12 mouse cellular contexts compared by ENCODE assay signal in genomic region chr5:33511529-33512252, GRCm38 (mm10).
DNase-seq lines count a peak whose midpoint lies in the region; ATAC-seq and TF ChIP-seq lines count a peak whose summit lies in the region.
"Had no signal": no experiment of that assay in that cellular context is flagged by ENCODE, and none has a peak within 500 bp of the region (broad histone marks: within the 10 kb centered on the region; RNA-seq: fewer than 3 reads in every experiment).

No protein-coding gene starts in this region.

- no peak for ATAC-seq in embryonic facial prominence, embryonic 13.5 days (ENCODE audit: insufficient number of reproducible peaks, insufficient read depth, low FRiP score, low TSS enrichment, low read depth)
- ATAC-seq in hindbrain, embryonic 13.5 days (ENCODE audit: low FRiP score): peak; percentile 52
- peak; percentile 74 for ATAC-seq in midbrain, embryonic 14.5 days (ENCODE audit: low FRiP score, low TSS enrichment)
- ATAC-seq: lung, postnatal 0 days had no signal

- TF ChIP-seq POLR2A in brain, embryonic 14.5 days (IDR thresholded peaks at IDR 0.05; ENCODE audit: borderline replicate concordance, extremely low read depth, insufficient read depth, insufficient read length, poor library complexity, severe bottlenecking): no peak

- peak overlapping the region; percentile 14; the same call in 1 of the 2 replicates for H3K4me3 ChIP-seq in embryonic facial prominence, embryonic 13.5 days
- peak overlapping the region; percentile 14 for H3K4me3 ChIP-seq in hindbrain, embryonic 13.5 days
- no peak overlapping the region for H3K4me3 ChIP-seq in midbrain, embryonic 14.5 days (replicated peaks; ENCODE audit: low read depth, low read length)
- H3K4me3 ChIP-seq: gastrocnemius, adult 2 months had no signal

- intact Hi-C loops in left cerebral cortex, postnatal 10 days (cut with DNase I): loop anchor here (5.0 kb wide), 1 partner anchor 44 kb away; no protein-coding TSS in a partner anchor

- H3K9ac ChIP-seq in embryonic facial prominence, embryonic 13.5 days: peak overlapping the region; percentile 37; the same call in 1 of the 2 replicates
- peak overlapping the region; percentile 49; the same call in 1 of the 2 replicates for H3K9ac ChIP-seq in hindbrain, embryonic 13.5 days
- peak overlapping the region; percentile 26; the same call in 1 of the 2 replicates for H3K9ac ChIP-seq in midbrain, embryonic 14.5 days (replicated peaks; ENCODE audit: low read length)

- H3K9me3 ChIP-seq in embryonic facial prominence, embryonic 13.5 days: no peaks in the 10 kb centered on the region
- no peaks in the 10 kb centered on the region for H3K9me3 ChIP-seq in hindbrain, embryonic 13.5 days
- H3K9me3 ChIP-seq in midbrain, embryonic 14.5 days (ENCODE audit: control insufficient read depth, low read length): no peaks in the 10 kb centered on the region
- H3K9me3 ChIP-seq: G1E had no signal

- no peaks in the 10 kb centered on the region for H3K36me3 ChIP-seq in embryonic facial prominence, embryonic 13.5 days
- H3K36me3 ChIP-seq in hindbrain, embryonic 13.5 days: no peaks in the 10 kb centered on the region
- no peaks in the 10 kb centered on the region for H3K36me3 ChIP-seq in midbrain, embryonic 14.5 days (ENCODE audit: control insufficient read depth, insufficient read depth, low read length)
- H3K36me3 ChIP-seq: G1E had no signal

- no peak overlapping the region for H3K27ac ChIP-seq in embryonic facial prominence, embryonic 13.5 days
- peak overlapping the region; percentile 35; the same call in 1 of the 2 replicates for H3K27ac ChIP-seq in hindbrain, embryonic 13.5 days
- H3K27ac ChIP-seq in midbrain, embryonic 14.5 days (replicated peaks; ENCODE audit: low read depth, low read length): peak overlapping the region; percentile 33; the same call in 1 of the 2 replicates
- H3K27ac ChIP-seq: gastrocnemius, adult 2 months had no signal

- H3K4me2 ChIP-seq in embryonic facial prominence, embryonic 13.5 days: peak overlapping the region; percentile 52
- H3K4me2 ChIP-seq in hindbrain, embryonic 13.5 days: peak overlapping the region; percentile 48
- H3K4me2 ChIP-seq in midbrain, embryonic 14.5 days (ENCODE audit: low read length): peak overlapping the region; percentile 47

- no peak for TF ChIP-seq CTCF in brain, embryonic 14.5 days (IDR thresholded peaks at IDR 0.05; ENCODE audit: borderline replicate concordance, extremely low read depth, insufficient read depth, insufficient read length)

- peaks cover 95% of the 10 kb centered on the region for H3K27me3 ChIP-seq in embryonic facial prominence, embryonic 13.5 days
- peaks cover 72% of the 10 kb centered on the region for H3K27me3 ChIP-seq in hindbrain, embryonic 13.5 days
- H3K27me3 ChIP-seq in midbrain, embryonic 14.5 days (ENCODE audit: control insufficient read depth, insufficient read depth, low read length): peaks cover 4% of the 10 kb centered on the region; the same call in 1 of the 2 replicates

- WGBS in embryonic facial prominence, embryonic 13.5 days: 19% methylated on average over 25 of the region's 25 CpGs
- WGBS in hindbrain, embryonic 13.5 days: 24% methylated on average over 25 of the region's 25 CpGs
- WGBS in midbrain, embryonic 14.5 days: 8% methylated on average over 25 of the region's 25 CpGs

- peaks cover 22% of the 10 kb centered on the region for H3K4me1 ChIP-seq in embryonic facial prominence, embryonic 13.5 days
- peaks cover 17% of the 10 kb centered on the region for H3K4me1 ChIP-seq in hindbrain, embryonic 13.5 days (replicated peaks)
- H3K4me1 ChIP-seq in midbrain, embryonic 14.5 days (ENCODE audit: control insufficient read depth, insufficient read depth, low read length): peaks cover 15% of the 10 kb centered on the region

- peak; percentile 62 for DNase-seq in brain, embryonic 14.5 days (ENCODE audit: low read depth)
- DNase-seq in midbrain, embryonic 14.5 days: peak; percentile 74
- DNase-seq in left cerebral cortex, postnatal 10 days (ENCODE audit: extremely low spot score in 1 of 2, low spot score in 2 of 2): no peak
- DNase-seq in thymus, postnatal 25 days: no peak
- no peak for DNase-seq in heart, adult 18-20 months
- DNase-seq in cerebellum, adult 9-11 months: no peak
- DNase-seq: gastrocnemius, adult 2 months; thymus, postnatal 14 days had no signal

Comparison
In these comparisons a context has a peak if more than half of its experiments do, and no peak if none do; other contexts are left out.
1. DNase-seq: peak in brain, embryonic 14.5 days (single experiment) and midbrain, embryonic 14.5 days (single experiment); none in left cerebral cortex, postnatal 10 days (0 of 2), thymus, postnatal 25 days (single experiment), heart, adult 18-20 months (0 of 2) and cerebellum, adult 9-11 months (single experiment).
2. Peak in every context shown above with its lines, with median percentiles within 50 percentile points of each other: H3K4me2 ChIP-seq and H3K9ac ChIP-seq.